Mouse (Mus musculus) liver, postnatal 0 days (tissue): ENCODE measurements around the gene Morc2a.

ENCODE experiments used
- CTCF ChIP-seq: sonication (generic); IDR thresholded peaks from 2 replicates; pipeline ENCODE4 v1.5.1; 2016; ENCODE audit warnings: antibody characterized with exemption, low read depth
- EP300 ChIP-seq: IDR thresholded peaks from 2 replicates; pipeline ENCODE4 v1.6.1; 2016; ENCODE audit warnings: antibody characterized with exemption, low read depth, mild to moderate bottlenecking

GRCm38 (mm10) chr11:3710203-3710602 lies 61.2 kb downstream of the Morc2a start:
- no peak for TF ChIP-seq CTCF
- TF ChIP-seq EP300: no peak
